Mouse (Mus musculus) lung, adult 2 months (tissue): Measurements from ENCODE around the gene Dnal4. TPM values are rescaled to one million over a fixed set of nuclear protein-coding genes. Genes with fewer than 3 reads are reported as not detected.
A peak's percentile ranks its signal among the peaks of the same experiment; 100 is the strongest.
"Not testable (repeated sequence)": the region's sequence is repeated elsewhere in the genome, so short reads cannot be mapped to it uniquely, and the experiment has no call there.

ENCODE experiments used
- DNase-seq: peaks from one replicate; pipeline ENCODE4 v3.0.0; 2022
- H3K4me1 ChIP-seq: fragments of 200-500 bp; 2 replicates; pipeline ENCODE4 v1.6.1; 2011; ENCODE audit warnings: low read length; ENCODE audit not compliant: control insufficient read depth, insufficient read depth
- H3K4me3 ChIP-seq: fragments of 200-500 bp; replicated peaks from 2 replicates; pipeline ENCODE3; 2011; ENCODE audit warnings: low read depth, mild to moderate bottlenecking, control low read depth, low read length; ENCODE audit errors: extremely low read depth
- CTCF ChIP-seq: fragments of 200-500 bp; IDR thresholded peaks from 2 replicates; pipeline ENCODE4 v1.5.1; 2011; ENCODE audit warnings: mild to moderate bottlenecking, low read length, control low read depth; ENCODE audit not compliant: insufficient read depth
- POLR2A ChIP-seq: fragments of 200-500 bp; IDR thresholded peaks from 2 replicates; pipeline ENCODE4 v1.6.1; 2011; ENCODE audit warnings: low read depth, mild to moderate bottlenecking, control low read depth, low read length, borderline replicate concordance; ENCODE audit errors: extremely low read depth
- WGBS: fragments of 180-500 bp; shearing (Covaris S2); methylation state at CpG from one replicate; pipeline ENCODE4 v1.1.7; 2018; 5-methylcytosine and 5-hydroxymethylcytosine counted together
- polyA plus RNA-seq: library from polyadenylated mRNA; depleted of rRNA; stranded (reverse); fragments of >200 nt; gene quantifications from 2 replicates; pipeline ENCODE4 v1.2.3, GENCODE M21; 2012; rRNA removed

The Dnal4 gene
- 51.1 and 51.2 TPM in 2 replicates for polyA plus RNA-seq

DNA sequence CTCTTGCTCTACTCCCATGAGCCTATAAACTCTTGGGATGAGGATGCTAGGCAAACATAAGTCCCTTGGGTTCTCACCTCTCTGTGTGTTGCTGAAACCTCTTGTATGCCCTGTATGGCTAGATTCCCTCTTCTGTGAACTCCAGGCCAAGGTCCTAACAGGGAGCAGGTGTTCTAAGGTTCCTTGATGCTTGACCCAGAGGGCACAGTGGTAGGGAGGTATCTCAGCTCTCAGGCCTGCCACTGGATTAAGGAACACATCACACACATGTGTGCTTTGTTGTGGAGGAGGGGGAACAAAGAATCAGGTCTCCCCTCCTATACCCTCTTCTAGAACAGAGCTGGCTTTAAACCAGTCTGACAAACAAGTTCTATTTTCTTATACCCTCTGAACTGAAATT is at the start of gene Dnal4:
Gene Dnal4 (minus strand): TSS at position 101 of the 400 bp plus-strand sequence.
- no peak for DNase-seq
- Histone ChIP-seq H3K4me1 (peaks cover 3% of the 10 kb centered on the region), H3K4me3 (no peak within 1 kb of the TSS)
- TF ChIP-seq POLR2A (no peak), CTCF (no peak)

DNA sequence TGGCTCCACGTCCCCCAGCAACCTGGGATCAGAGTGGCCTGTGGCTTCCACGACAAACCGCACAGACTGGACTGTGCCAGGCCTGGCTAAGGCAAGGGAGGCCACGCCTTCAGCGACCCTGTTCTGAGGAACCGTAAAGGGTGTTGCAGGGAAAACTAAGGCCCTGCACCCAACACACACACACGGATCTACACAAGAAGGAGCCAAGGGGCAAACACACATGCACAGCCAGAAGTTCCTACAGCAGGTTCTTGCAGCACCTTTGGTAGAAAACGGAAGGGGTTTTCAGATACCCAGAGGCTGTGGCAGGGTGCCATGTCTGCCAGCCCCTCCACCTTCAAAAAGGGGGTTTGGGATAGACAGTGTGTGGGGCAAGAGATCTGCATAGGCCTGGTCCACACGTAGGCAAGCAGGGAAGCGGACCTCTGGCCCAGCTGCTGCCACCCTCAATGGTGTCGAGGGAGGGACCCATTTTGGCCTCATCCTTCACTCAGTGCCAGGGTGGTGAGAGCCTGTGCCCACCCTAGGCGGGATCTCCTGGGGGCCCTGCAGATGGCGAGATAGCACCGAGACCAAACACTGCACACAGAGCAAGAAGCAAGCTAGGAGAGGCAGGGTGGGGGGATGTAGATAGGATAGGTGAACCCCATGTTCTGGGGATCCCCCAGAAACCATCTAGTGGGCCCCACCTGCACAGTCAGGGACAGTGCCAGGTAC is 49.6 kb upstream of the Dnal4 start:
- no peak overlapping the region for H3K4me3 ChIP-seq
- 82% methylated on average over 14 of the region's 14 CpGs for WGBS
- TF ChIP-seq CTCF (no peak), POLR2A (no peak)
- no peak for DNase-seq
- H3K4me1 ChIP-seq, result no peaks in the 10 kb centered on the region; the same call in 1 of the 2 replicates

DNA sequence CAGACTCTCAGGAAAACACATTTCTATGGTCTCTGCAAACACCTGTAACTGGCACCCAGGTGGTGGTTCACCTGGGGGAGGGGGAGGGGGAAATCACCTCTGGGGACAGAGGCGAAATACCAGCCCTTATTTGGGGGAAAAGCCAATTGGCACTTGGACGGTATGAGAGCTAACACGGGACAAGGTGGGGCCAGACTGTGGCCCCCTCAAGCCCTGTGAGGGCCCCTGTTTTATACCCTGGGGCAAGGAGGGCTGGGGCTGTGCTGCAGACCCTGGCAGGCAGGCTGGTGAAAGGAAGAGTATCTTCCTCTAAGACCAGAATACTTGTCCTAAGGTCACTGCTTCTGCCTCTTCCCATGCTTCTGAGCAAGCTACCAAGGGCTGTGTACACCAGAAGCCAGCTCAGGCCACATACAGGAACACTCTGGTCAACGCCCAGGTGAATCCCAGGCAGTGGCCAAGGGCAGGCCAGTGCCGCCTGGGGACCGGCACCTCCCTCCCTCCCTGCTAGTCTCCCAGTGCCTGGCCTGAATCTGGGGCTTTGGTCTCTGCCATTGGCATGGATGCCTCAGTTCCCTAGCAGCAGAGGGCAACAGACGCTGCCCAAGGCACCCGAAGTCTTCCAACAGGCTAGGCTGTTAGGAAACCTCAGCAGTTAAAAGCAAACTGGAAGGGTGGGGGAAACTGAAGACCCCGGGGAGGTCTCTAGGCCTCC is 48.7 kb upstream of the Dnal4 start:
- TF ChIP-seq CTCF, result no peak
- TF ChIP-seq POLR2A, result no peak
- H3K4me3 ChIP-seq, result no peak overlapping the region
- no peak for DNase-seq
- no peaks in the 10 kb centered on the region; the same call in 1 of the 2 replicates for H3K4me1 ChIP-seq
- 77% methylated on average over 9 of the region's 9 CpGs for WGBS

DNA sequence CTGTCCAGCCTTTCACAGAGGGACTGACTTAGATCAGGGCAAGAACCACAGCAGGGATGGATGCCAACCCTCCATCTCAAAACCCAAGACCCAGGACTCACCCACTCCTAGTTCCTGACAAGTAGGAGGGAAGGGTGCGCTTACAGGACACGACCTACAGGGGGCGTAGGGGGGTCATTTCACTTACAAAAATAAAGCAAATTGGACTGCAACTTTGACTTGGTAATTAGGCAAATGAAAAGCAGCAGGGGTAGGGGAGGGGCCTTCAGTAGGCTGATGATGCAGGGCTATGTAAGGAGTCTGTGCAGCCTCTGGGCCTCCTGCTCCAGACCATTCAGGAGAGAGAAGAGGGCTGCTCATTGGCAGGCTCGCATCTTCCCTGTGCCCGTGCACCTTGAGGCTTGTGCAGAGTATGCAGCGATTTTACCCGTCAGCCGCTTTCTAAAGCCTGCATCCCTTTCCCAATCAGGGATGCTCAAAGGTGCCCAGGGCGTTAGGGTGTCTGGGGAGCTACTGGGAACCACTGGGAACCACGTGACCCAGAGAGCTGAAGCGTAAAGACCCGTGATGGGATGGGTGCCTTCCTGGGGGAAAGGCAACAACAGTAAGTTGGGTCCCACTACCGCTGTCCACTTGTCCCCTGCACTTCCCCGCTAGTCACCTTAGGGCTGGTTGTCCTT is 47.6 kb upstream of the Dnal4 start:
- TF ChIP-seq POLR2A, result no peak
- TF ChIP-seq CTCF, result peak; percentile 56
- WGBS, result 71% methylated on average over 14 of the region's 14 CpGs
- H3K4me1 ChIP-seq, result no peaks in the 10 kb centered on the region; the same call in 1 of the 2 replicates
- no peak for DNase-seq
- H3K4me3 ChIP-seq, result no peak overlapping the region

DNA sequence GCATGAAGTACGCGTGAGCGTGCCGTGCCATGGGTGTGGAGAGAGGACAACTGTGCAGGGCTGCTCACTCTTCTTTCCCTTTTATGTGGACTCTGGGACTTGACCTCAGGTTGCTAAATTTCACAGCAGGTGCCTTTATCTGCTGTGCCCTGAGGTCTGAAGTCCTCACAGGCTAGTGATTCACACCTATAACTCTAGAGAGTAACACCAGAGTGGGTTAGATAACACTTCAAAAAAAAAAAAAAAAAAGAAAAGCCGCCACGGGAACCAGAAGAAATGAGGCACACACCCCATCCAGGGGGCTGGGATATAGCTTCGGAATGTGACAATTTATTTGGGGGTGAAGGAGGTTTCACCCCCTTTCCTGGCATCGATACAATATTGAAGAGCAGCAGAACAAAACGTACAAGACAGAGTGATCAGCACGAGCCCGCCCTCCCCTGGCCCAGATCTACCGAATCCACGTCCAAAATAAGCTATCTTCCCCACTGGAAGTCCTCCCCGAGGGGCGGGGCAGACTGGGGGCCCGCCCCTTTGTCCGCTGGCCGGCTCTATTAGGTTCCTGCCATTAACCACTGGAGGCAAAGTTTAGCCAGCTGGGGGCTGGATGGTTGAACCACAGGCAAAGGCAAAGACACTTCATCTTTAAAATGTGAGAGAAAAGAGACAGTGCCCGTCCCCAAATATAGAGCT is 46.1 kb upstream of the Dnal4 start:
- no peaks in the 10 kb centered on the region; the same call in 1 of the 2 replicates for H3K4me1 ChIP-seq
- H3K4me3 ChIP-seq, result no peak overlapping the region
- TF ChIP-seq POLR2A (no peak), CTCF (no peak)
- DNase-seq, result peak; percentile 28
- 60% methylated on average over 19 of the region's 19 CpGs for WGBS

DNA sequence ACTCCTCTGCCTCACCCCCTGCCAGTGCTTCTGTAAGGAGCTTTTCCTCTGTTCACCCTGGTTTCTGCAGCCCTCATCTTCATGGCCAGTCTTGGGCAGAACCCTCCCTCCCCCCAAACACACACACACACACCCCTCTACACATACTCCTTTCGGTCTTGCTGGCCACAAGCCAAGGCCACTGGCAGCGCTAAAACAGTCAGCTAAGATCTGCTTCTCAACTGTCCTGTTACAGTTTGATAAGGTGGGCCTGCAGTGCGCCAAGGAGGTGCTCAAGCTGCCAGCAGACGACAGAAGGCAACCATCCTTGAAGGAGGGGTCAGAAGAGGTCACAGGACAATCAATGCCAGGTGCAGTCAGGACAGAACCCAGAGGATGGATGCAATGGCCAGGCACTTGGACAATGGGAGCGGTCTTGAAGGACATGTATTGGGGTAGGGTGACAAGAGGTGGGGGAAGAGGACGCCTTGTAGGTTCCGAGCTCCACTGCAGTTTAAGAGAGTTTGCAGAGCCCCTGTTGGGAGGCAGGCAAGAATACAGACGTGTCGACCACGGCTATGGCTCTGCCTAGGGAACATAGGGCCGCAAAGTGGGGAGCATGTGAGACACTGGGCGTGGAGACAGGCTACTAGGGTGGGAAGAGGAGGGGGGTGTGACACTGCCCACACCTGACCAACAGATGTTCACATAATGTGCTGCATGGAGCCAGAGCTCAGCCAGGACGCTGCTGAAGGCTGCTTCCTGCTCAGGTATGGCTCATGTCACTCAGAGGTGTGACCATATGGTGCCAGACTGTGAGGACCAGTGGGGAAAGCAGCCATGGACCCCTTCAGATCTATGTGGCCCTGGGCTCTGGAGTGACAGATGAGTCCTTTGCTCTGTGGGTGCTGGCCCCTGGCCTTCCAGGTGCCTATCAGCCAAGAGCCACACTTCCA is 44.9 kb upstream of the Dnal4 start:
- WGBS, result 63% methylated on average over 13 of the region's 13 CpGs
- Histone ChIP-seq H3K4me1 (no peaks in the 10 kb centered on the region; the same call in 1 of the 2 replicates), H3K4me3 (no peak overlapping the region)
- no peak for DNase-seq
- TF ChIP-seq CTCF (no peak), POLR2A (0 out of 2 replicates have a peak, but pooled peaks have one; percentile 25)

DNA sequence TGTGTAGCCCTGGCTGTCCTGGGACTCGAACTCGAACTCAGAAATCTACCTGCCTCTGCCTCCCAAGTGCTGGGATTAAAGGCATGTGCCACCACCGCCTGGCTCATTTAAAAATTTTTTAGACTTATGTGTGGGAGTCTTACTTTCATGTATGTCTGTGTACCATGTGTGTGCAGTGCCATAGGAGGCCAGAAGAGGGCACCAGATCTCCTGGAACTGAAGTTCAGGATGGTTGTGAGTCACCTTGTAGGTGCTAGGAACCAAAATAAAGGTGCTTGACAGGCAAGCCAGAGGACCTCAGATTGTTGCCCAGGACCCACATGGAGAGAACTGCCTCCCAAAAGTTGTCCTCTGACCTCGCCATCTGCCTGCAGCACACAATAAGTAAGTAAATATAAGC is 40.7 kb upstream of the Dnal4 start:
- WGBS, result 83% methylated on average over 4 of the region's 4 CpGs
- TF ChIP-seq POLR2A (no peak), CTCF (no peak)
- DNase-seq, result no peak
- Histone ChIP-seq H3K4me1 (no peaks in the 10 kb centered on the region; the same call in 1 of the 2 replicates), H3K4me3 (no peak overlapping the region)

DNA sequence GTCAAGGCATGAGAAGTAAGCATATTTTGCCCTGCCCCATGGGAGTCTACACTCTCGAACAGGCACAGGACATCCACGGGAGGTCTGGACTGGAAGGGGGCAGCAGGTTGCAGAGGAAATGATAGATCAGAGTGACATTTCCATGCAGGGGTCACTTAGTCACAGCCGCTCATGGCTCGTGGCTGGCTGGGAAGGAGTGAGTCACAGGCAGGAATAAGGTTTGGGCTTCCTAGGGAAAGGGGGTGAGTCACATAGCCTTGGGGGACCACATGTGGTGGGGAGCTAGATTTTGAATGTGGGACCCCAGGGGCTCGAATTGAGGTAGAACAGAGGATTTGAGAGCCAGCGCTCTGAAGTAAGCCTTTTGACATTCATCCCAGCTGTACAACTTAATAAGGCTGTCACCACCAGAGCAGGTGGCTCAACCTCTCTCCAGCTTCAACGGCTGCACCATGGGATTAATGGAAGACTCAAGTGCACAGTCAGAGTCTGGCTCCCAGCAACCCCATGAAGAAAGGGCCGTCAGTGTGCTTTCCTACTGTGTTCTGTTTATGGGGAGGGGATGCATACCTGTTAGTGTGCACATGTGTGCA is 36.1 kb upstream of the Dnal4 start:
- WGBS, result 34% methylated on average over 8 of the region's 8 CpGs
- TF ChIP-seq POLR2A (no peak), CTCF (no peak)
- no peak overlapping the region for H3K4me3 ChIP-seq
- no peaks in the 10 kb centered on the region for H3K4me1 ChIP-seq
- no peak for DNase-seq

DNA sequence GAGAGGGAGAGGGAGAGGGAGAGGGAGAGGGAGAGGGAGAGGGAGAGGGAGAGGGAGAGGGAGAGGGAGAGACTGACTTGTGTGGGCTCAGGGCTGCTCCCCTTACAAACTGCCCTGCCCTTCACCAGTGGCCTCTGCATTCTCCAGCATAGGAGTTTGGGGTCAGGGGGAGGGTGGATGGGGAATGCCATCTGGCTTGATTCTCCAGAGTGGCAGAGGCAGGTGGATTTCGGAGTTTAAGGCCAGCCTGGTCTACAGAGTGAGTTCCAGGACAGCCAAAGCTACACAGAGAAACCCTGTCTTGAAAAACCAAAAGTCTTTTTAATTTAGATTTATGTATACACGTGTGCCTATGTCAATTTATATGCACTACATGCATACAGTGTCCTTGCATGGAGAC is 35.2 kb upstream of the Dnal4 start:
- not testable (repeated sequence) for DNase-seq, H3K4me1 ChIP-seq, H3K4me3 ChIP-seq
- 58% methylated on average over 2 of the region's 2 CpGs for WGBS
